Mouse (Mus musculus) C3H10T1/2 (cell line): Measurements from ENCODE around the gene Akirin1. TPM values are rescaled to one million over a fixed set of nuclear protein-coding genes. Genes with fewer than 3 reads are reported as not detected.

ENCODE experiments used
- polyA plus RNA-seq, 2 experiments: library from polyadenylated mRNA; unstranded; fragments of >200 nt; fragmentation: generic; extraction: Trizol; gene quantifications; one replicate each; pipeline ENCODE4 v1.2.1; 2012; ENCODE audit warnings: missing spikeins in 2 of 2

Gene Akirin1
- 1 to 10 TPM; 1.2 to 7.3 TPM for polyA plus RNA-seq

DNA sequence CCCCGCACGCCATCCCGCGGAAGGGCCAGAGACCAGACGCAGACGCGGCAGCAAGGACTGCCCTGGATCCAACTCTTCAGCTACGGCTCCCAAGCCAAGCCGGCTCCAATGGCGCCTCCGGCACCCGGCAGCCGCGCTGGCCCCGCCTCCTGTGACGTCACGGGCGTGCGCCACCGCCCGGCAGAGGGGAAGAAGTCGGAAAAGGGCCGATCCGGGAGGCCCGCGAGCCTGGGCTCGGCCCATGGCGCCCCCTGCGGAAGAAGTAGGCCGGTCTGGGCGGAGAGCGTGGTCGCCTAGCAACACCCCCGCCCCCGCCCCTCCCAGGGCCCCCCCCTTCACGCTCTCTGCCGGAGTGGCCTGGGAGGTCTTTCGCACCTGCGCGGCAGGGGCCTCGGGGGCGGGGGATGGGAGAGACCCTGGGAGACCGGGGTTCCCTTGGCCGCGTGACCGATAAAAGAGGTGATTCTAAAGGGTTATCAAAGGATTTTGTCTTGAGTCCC, at the start of gene Akirin1:
Gene Akirin1 (minus strand): TSS at position 194 of the 500 bp plus-strand sequence.

DNA sequence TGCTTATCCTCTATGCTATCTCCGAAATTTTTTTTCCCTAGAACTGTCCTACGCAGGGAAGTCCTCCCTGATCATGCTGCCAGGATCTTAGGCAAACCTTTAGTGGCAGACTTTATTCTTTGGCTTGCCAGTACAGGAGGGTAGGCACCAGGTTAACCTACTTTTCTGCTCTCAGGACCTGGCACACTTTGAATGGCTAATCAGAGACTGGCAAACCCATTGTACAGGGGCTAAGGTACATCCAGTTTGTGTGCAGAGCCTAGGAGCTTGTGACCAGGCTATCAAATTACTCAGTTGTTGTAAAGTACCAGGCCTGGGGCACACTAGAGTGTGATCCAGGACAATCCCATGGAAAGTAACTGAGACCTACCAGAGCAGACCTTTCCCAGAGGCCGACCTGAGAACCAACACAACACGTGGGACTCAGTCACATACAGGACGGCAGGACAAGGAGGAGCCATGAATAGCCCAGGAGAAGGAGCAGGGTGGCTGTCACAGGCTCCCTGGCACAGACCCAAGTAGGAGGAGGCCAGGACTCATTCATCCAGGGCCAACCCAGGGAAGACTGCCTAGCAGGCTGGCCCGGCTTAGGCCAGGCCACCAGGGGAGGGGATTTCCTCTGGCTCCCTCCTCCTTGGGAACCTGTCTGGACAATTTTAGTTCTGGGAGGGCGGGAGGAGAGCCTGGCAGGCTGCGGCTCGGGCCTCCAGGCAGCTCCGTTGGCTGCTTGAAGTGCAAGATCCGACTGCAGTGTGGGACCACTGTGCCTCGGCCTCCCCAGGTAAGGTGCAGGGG, 37.2 kb upstream of the Akirin1 start, which contains the start of gene Rhbdl2:
Gene Rhbdl2 (plus strand): TSS at position 684 of the 795 bp plus-strand sequence.

DNA sequence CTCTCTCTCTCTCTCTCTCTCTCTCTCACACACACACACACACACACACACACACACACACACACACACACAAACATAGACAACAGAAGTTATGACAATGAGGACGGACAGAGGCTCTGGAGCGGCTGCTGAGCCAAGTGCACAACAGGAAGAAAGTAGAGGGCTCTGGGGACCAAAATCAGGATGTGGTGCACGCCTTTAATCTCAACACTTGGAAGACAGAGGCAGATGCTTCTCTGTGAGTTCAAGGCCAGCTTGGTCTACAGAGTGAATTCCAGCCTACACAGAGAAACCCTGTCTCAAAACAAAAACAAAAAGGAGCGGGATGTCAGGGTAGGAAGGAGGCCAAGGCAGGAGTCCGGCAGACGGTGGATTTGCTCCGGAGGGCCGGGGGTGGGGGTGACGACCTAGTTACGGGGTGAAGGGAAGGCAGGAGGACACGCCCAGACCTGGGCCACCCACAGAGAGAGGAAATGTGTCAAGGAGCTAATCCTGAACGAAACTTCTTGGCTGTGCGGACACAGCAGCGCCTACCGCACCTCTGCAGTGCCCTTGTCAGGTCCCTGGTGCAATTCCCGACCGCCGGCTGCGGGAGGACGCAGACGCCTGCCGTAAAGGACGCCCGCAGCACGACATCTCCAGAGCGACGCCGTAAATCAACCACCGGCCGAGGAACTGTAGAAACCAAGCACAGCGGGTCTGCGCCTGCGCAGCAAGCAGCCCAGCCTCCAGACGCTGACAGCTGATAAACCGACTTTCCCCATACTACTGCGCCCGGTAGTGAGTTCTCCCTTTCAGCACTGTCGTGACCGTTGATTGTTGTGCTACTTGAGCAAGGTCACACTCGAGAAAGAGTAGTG, 32.3 kb downstream of the Akirin1 start, which contains the start of gene Ndufs5:
Gene Ndufs5 (minus strand): TSS at position 629 of the 860 bp plus-strand sequence.

Other genes starting within 250 kb of the Akirin1 start
- gene Macf1, start 66.0 kb downstream of the Akirin1 start, polyA plus RNA-seq = 10 to 100 TPM in 1 of 2 experiments, 1 to 10 TPM in 1; 2.4 to 37.3 TPM
- 100 to 1,000 TPM; 156 to 312 TPM for gene Ndufs5, start 32.1 kb downstream of the Akirin1 start, polyA plus RNA-seq
- under 1 TPM; 0.13 to 0.41 TPM for gene Rhbdl2, start 37.5 kb upstream of the Akirin1 start, polyA plus RNA-seq
- gene 4933427I04Rik, start 109.3 kb upstream of the Akirin1 start, polyA plus RNA-seq = under 1 TPM in 1 of 2 experiments, not detected in 1; 0.02 TPM
- gene Mycbp, start 154.5 kb upstream of the Akirin1 start, polyA plus RNA-seq = 10 to 100 TPM; 12.3 to 24.6 TPM
- gene Rragc, start 167.1 kb upstream of the Akirin1 start, polyA plus RNA-seq = 10 to 100 TPM in 1 of 2 experiments, 1 to 10 TPM in 1; 7.8 to 38.6 TPM
- under 1 TPM; 0.07 to 0.21 TPM for gene 4930535I16Rik, start 167.7 kb upstream of the Akirin1 start, polyA plus RNA-seq